Mouse (Mus musculus): ENCODE results near the gene Ciapin1.

- TF ChIP-seq TAL1 (IDR thresholded peaks at IDR 0.05; ENCODE audit: low read length) (no peak), GATA1 (IDR thresholded peaks at IDR 0.05; ENCODE audit: low read length) (no peak)
These were observed 11.9 kb downstream of the Ciapin1 start for GRCm38 (mm10) chr8:94826210-94826609.

Measured in erythroblast, embryonic 14.5 days (primary cell).